Mouse (Mus musculus) MEL (cell line): ENCODE data around the gene Psen2. TPM values are rescaled to one million over a fixed set of nuclear protein-coding genes. Genes with fewer than 3 reads are reported as not detected.

Experiments
- DNase-seq: peaks from one replicate; pipeline ENCODE4 v3.0.0; 2011; ENCODE audit warnings: low read depth, low spot score
- H3K27ac ChIP-seq: 2 replicates; pipeline ENCODE4 v1.5.1; 2012; ENCODE audit warnings: low read depth, mild to moderate bottlenecking, control low read depth, low read length, moderate library complexity; ENCODE audit not compliant: control insufficient read depth
- H3K27me3 ChIP-seq, 2 experiments: fragments of 150-350 bp in 1 of 2; sonication (generic) in 1 of 2; 2 replicates each; pipeline ENCODE4 v1.6.1; 2012; ENCODE audit warnings: low read length in 2 of 2, mild to moderate bottlenecking in 2 of 2, improper control_type of control experiment in 1 of 2, moderate library complexity in 1 of 2; ENCODE audit not compliant: insufficient read depth in 2 of 2, control insufficient read depth in 1 of 2
- H3K36me3 ChIP-seq, 2 experiments: 2 replicates each; pipeline ENCODE4 v1.6.1; 2012 to 2014; ENCODE audit warnings: low read length in 2 of 2, improper control_type of control experiment in 1 of 2, inconsistent platforms in 1 of 2, mild to moderate bottlenecking in 1 of 2; ENCODE audit not compliant: insufficient read depth in 2 of 2, control insufficient read depth in 1 of 2
- H3K4me1 ChIP-seq, 2 experiments: fragments of 150-350 bp in 1 of 2; sonication (generic) in 1 of 2; 2 replicates each; pipeline ENCODE4 v1.6.1; 2012; ENCODE audit warnings: low read length in 2 of 2, improper control_type of control experiment in 1 of 2, mild to moderate bottlenecking in 1 of 2; ENCODE audit not compliant: insufficient read depth in 2 of 2, control insufficient read depth in 1 of 2
- H3K4me3 ChIP-seq, 2 experiments: fragments of 150-350 bp in 1 of 2; sonication (generic) in 1 of 2; 2 replicates each; pipeline ENCODE4 v1.5.1; 2012; ENCODE audit warnings: low read depth in 2 of 2, low read length in 2 of 2, mild to moderate bottlenecking in 2 of 2, moderate library complexity in 2 of 2, control low read depth in 1 of 2, improper control_type of control experiment in 1 of 2; ENCODE audit not compliant: control insufficient read depth in 1 of 2, insufficient read depth in 1 of 2
- H3K79me2 ChIP-seq: 2 replicates; pipeline ENCODE4 v1.6.1; 2012; ENCODE audit warnings: mild to moderate bottlenecking, low read length, moderate library complexity; ENCODE audit not compliant: control insufficient read depth, poor library complexity, insufficient read depth
- H3K9ac ChIP-seq: 2 replicates; pipeline ENCODE4 v1.6.1; 2012; ENCODE audit warnings: low read depth, mild to moderate bottlenecking, control low read depth, low read length, moderate library complexity; ENCODE audit not compliant: control insufficient read depth, poor library complexity, severe bottlenecking
- H3K9me3 ChIP-seq: fragments of 150-350 bp; sonication (generic); replicated peaks from 2 replicates; pipeline ENCODE4 v1.6.1; 2012; ENCODE audit warnings: mild to moderate bottlenecking, low read length, improper control_type of control experiment, moderate library complexity; ENCODE audit not compliant: insufficient read depth
- BHLHE40 ChIP-seq: IDR thresholded peaks from 2 replicates; pipeline ENCODE4 v1.6.1; 2012; ENCODE audit warnings: low read depth, mild to moderate bottlenecking, inconsistent platforms, low read length, improper control_type of control experiment, borderline replicate concordance
- E2F4 ChIP-seq: IDR thresholded peaks from 2 replicates; pipeline ENCODE4 v1.6.1; 2011; ENCODE audit warnings: low read depth, low read length, improper control_type of control experiment, borderline replicate concordance
- ELF1 ChIP-seq: IDR thresholded peaks from 2 replicates; pipeline ENCODE4 v1.6.1; 2014; ENCODE audit warnings: low read depth, mild to moderate bottlenecking, inconsistent platforms, low read length, improper control_type of control experiment, moderate library complexity
- EP300 ChIP-seq, 2 experiments: IDR thresholded peaks; 2 replicates each; pipeline ENCODE4 v1.6.1; 2011; ENCODE audit warnings: improper control_type of control experiment in 2 of 2, low read length in 2 of 2, low read depth in 1 of 2, mild to moderate bottlenecking in 1 of 2
- GABPA ChIP-seq: IDR thresholded peaks from 2 replicates; pipeline ENCODE4 v1.6.1; 2012; ENCODE audit warnings: low read depth, mild to moderate bottlenecking, inconsistent platforms, low read length, improper control_type of control experiment, moderate library complexity
- GATA1 ChIP-seq: IDR thresholded peaks from 2 replicates; pipeline ENCODE4 v1.6.1; 2011; ENCODE audit warnings: low read depth, low read length, improper control_type of control experiment
- JUND ChIP-seq: IDR thresholded peaks from 2 replicates; pipeline ENCODE4 v1.6.1; 2011; ENCODE audit warnings: low read depth, mild to moderate bottlenecking, improper control_type of control experiment, low read length
- MAFK ChIP-seq: IDR thresholded peaks from 2 replicates; pipeline ENCODE4 v1.6.1; 2011; ENCODE audit warnings: low read depth, mild to moderate bottlenecking, low read length, improper control_type of control experiment, borderline replicate concordance
- MAX ChIP-seq: IDR thresholded peaks from 2 replicates; pipeline ENCODE4 v1.6.1; 2011; ENCODE audit warnings: low read length, improper control_type of control experiment
- MAZ ChIP-seq: IDR thresholded peaks from 2 replicates; pipeline ENCODE4 v1.6.1; 2012; ENCODE audit warnings: low read depth, mild to moderate bottlenecking, inconsistent platforms, low read length, improper control_type of control experiment
- MXI1 ChIP-seq: IDR thresholded peaks from 2 replicates; pipeline ENCODE4 v1.6.1; 2011; ENCODE audit warnings: mild to moderate bottlenecking, low read depth, low read length, improper control_type of control experiment
- MYB ChIP-seq: IDR thresholded peaks from 2 replicates; pipeline ENCODE4 v1.6.1; 2011; ENCODE audit warnings: mild to moderate bottlenecking, low read depth, low read length, improper control_type of control experiment
- MYC ChIP-seq: IDR thresholded peaks from 2 replicates; pipeline ENCODE4 v1.6.1; 2011; ENCODE audit warnings: low read depth, mild to moderate bottlenecking, low read length, improper control_type of control experiment, moderate library complexity
- NRF1 ChIP-seq: IDR thresholded peaks from 2 replicates; pipeline ENCODE4 v1.6.1; 2014; ENCODE audit warnings: low read depth, mild to moderate bottlenecking, inconsistent platforms, low read length, improper control_type of control experiment, moderate library complexity; ENCODE audit not compliant: poor library complexity, insufficient read depth, severe bottlenecking
- POLR2AphosphoS5 ChIP-seq: IDR thresholded peaks from 2 replicates; pipeline ENCODE4 v1.6.1; 2012; ENCODE audit warnings: low read depth, borderline replicate concordance, mild to moderate bottlenecking, inconsistent platforms, low read length, moderate library complexity, mixed read lengths
- RAD21 ChIP-seq: IDR thresholded peaks from 2 replicates; pipeline ENCODE4 v1.6.1; 2011; ENCODE audit warnings: mild to moderate bottlenecking, low read depth, low read length, improper control_type of control experiment
- TCF12 ChIP-seq: IDR thresholded peaks from 2 replicates; pipeline ENCODE4 v1.6.1; 2014; ENCODE audit warnings: low read depth, mild to moderate bottlenecking, inconsistent platforms, low read length, improper control_type of control experiment, moderate library complexity
- UBTF ChIP-seq: IDR thresholded peaks from 2 replicates; pipeline ENCODE4 v1.6.1; 2012; ENCODE audit warnings: low read depth, mild to moderate bottlenecking, inconsistent platforms, low read length, improper control_type of control experiment, moderate library complexity, borderline replicate concordance; ENCODE audit not compliant: insufficient read depth
- USF1 ChIP-seq: IDR thresholded peaks from 2 replicates; pipeline ENCODE4 v1.6.1; 2014; ENCODE audit warnings: low read depth, mild to moderate bottlenecking, inconsistent platforms, low read length, improper control_type of control experiment, moderate library complexity
- ZKSCAN1 ChIP-seq: IDR thresholded peaks from 2 replicates; pipeline ENCODE4 v1.6.1; 2012; ENCODE audit warnings: low read depth, mild to moderate bottlenecking, inconsistent platforms, low read length, improper control_type of control experiment, moderate library complexity
- ZMIZ1 ChIP-seq: IDR thresholded peaks from 2 replicates; pipeline ENCODE4 v1.6.1; 2012; ENCODE audit warnings: low read depth, mild to moderate bottlenecking, inconsistent platforms, low read length, improper control_type of control experiment, moderate library complexity
- ZNF384 ChIP-seq: IDR thresholded peaks from 2 replicates; pipeline ENCODE4 v1.6.1; 2012; ENCODE audit warnings: low read depth, mild to moderate bottlenecking, inconsistent platforms, low read length, improper control_type of control experiment
- polyA plus RNA-seq, 2 experiments: library from polyadenylated mRNA; stranded (reverse) in 1 of 2; unstranded in 1 of 2; fragments of >175 nt in 1 of 2; fragments of >200 nt in 1 of 2; gene quantifications; 2 replicates each; pipeline versions ENCODE4 v1.2.1 to v1.2.4; 2012; ENCODE audit warnings: low replicate concordance in 2 of 2, low read depth in 1 of 2; ENCODE audit not compliant: insufficient read length in 2 of 2, insufficient read depth in 1 of 2, missing spikeins in 1 of 2
- total RNA-seq: library from RNA; depleted of rRNA; stranded (reverse); fragments of 300-350 nt; gene quantifications from 2 replicates; pipeline ENCODE4 v1.2.3, GENCODE M21; 2012

The Psen2 gene
- total and polyA plus RNA-seq, 3 experiments = 35.0 to 39.2 TPM; not detected in 1

- no peak for DNase-seq
- Histone ChIP-seq H3K36me3 (peaks cover 0 to 10% of the 10 kb centered on the region in 2 experiments; a peak in 2 of 4 replicates), H3K4me1 (peaks cover 2 to 24% of the 10 kb centered on the region in 2 experiments; a peak in 3 of 4 replicates)
- no peak for TF ChIP-seq NRF1
- no peak for TF ChIP-seq TCF12
- no peak for TF ChIP-seq UBTF
- TF ChIP-seq MAFK = no peak
- TF ChIP-seq POLR2AphosphoS5 = no peak
- TF ChIP-seq MYC = no peak
- no peak for TF ChIP-seq MAZ
- TF ChIP-seq JUND = no peak
- no peak for TF ChIP-seq MAX
- no peak for TF ChIP-seq ZKSCAN1
- no peak for TF ChIP-seq ELF1
- no peak for TF ChIP-seq ZNF384
- no peak for TF ChIP-seq USF1
- no peak for TF ChIP-seq BHLHE40
- no peak for TF ChIP-seq ZMIZ1
- no peak for TF ChIP-seq MYB
- no peak for TF ChIP-seq E2F4
- no peak for TF ChIP-seq MXI1
- TF ChIP-seq, all 39 proteins: peak for 0
- Histone ChIP-seq H3K27me3 (no peaks in the 10 kb centered on the region; a peak in 1 of 4 replicates), H3K9ac (no peak overlapping the region), H3K79me2 (no peaks in the 10 kb centered on the region), H3K27ac (no peak overlapping the region), H3K9me3 (no peaks in the 10 kb centered on the region), H3K4me3 (no peak overlapping the region)
Observed at GRCm38 (mm10) chr1:180307661-180308060, 44.4 kb upstream of the Psen2 start.

- H3K4me3 ChIP-seq = no peak overlapping the region
- no peak overlapping the region for H3K27ac ChIP-seq
- peak in 1 of 2 experiments; percentile 65; a peak in 2 of 4 replicates for TF ChIP-seq EP300 (IDR thresholded peaks at IDR 0.05; ENCODE audit: low read depth in 1 of 2, low read length in 2 of 2)
- no peak for TF ChIP-seq ZMIZ1
- peak; percentile 42; the same call in 1 of the 2 replicates for TF ChIP-seq TCF12
- no peak for TF ChIP-seq GABPA
- TF ChIP-seq GATA1 = peak; percentile 43; the same call in 1 of the 2 replicates
- no peak for TF ChIP-seq RAD21
- no peaks in the 10 kb centered on the region for H3K9me3 ChIP-seq
- peaks cover 0 to 10% of the 10 kb centered on the region in 2 experiments; a peak in 2 of 4 replicates for H3K36me3 ChIP-seq
- DNase-seq = no peak
- peaks cover 2 to 24% of the 10 kb centered on the region in 2 experiments; a peak in 3 of 4 replicates for H3K4me1 ChIP-seq
- no peaks in the 10 kb centered on the region; a peak in 1 of 4 replicates for H3K27me3 ChIP-seq
- no peak overlapping the region for H3K9ac ChIP-seq
- no peaks in the 10 kb centered on the region for H3K79me2 ChIP-seq
Observed at GRCm38 (mm10) chr1:180306889-180307288, 43.7 kb upstream of the Psen2 start.
